In the genomic region with DNA sequence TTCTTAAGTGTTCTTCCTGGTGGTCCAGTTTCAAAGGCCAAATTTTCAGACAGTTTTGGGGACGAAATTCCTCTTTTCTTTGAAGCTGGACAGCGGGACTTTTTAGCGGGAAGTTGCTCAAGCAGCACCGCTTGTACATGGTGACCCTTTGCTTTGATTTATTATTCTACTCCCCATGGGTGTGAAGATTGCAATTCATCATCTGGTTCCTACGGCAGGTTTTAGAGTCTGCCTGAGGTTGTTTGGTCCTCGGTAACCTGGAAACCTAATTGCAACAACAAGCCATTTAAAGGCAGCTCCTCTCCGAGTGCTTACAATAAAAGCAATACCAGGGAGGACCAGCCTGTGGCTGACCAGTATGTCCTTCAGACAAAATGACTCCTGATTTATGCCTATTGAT, we compare ENCODE assay signal across 13 mouse cellular contexts. TPM values are rescaled to one million over a fixed set of nuclear protein-coding genes. Genes with fewer than 3 reads are reported as not detected.
DNase-seq lines count a peak whose midpoint lies in the region; ATAC-seq and TF ChIP-seq lines count a peak whose summit lies in the region.
"Had no signal": no experiment of that assay in that cellular context is flagged by ENCODE, and none has a peak within 500 bp of the region (broad histone marks: within the 10 kb centered on the region; RNA-seq: fewer than 3 reads in every experiment).

No protein-coding gene starts in this region.

- in situ Hi-C loops in Patski (cut with MboI; ENCODE audit: low pct_unique_long_range_greater_than_20kb) = no loop called here

- H3K4me2 ChIP-seq in hindbrain, embryonic 11.5 days (replicated peaks; ENCODE audit: low read depth, low read length) = no peak overlapping the region
- no peak overlapping the region for H3K4me2 ChIP-seq in hindbrain, embryonic 12.5 days (replicated peaks)

- TF ChIP-seq CTCF in Patski (IDR thresholded peaks at IDR 0.05) = no peak

- H3K4me3 ChIP-seq in hindbrain, embryonic 11.5 days (ENCODE audit: low read depth, low read length) = no peak overlapping the region
- H3K4me3 ChIP-seq in hindbrain, embryonic 12.5 days = no peak overlapping the region
- H3K4me3 ChIP-seq: heart, adult 2 months had no signal

- H3K27me3 ChIP-seq in hindbrain, embryonic 11.5 days (ENCODE audit: control insufficient read depth, insufficient read depth, low read length) = no peaks in the 10 kb centered on the region
- no peaks in the 10 kb centered on the region for H3K27me3 ChIP-seq in hindbrain, embryonic 12.5 days
- H3K27me3 ChIP-seq in Patski = no peaks in the 10 kb centered on the region

- H3K4me1 ChIP-seq in hindbrain, embryonic 11.5 days (replicated peaks; ENCODE audit: control insufficient read depth, insufficient read depth, low read length) = no peaks in the 10 kb centered on the region
- no peaks in the 10 kb centered on the region for H3K4me1 ChIP-seq in hindbrain, embryonic 12.5 days

- ATAC-seq in hindbrain, embryonic 11.5 days (ENCODE audit: low FRiP score) = no peak
- ATAC-seq in hindbrain, embryonic 12.5 days (ENCODE audit: low FRiP score) = no peak
- peak; percentile 62 for ATAC-seq in Patski
- ATAC-seq: CD4-positive, CD25-positive, alpha-beta regulatory T cell, adult 4 months had no signal

- H3K9ac ChIP-seq in hindbrain, embryonic 11.5 days (ENCODE audit: low read depth, low read length) = no peak overlapping the region
- H3K9ac ChIP-seq in hindbrain, embryonic 12.5 days = no peak overlapping the region
- H3K9ac ChIP-seq: liver, embryonic 14.5 days had no signal

- POLR2A ChIA-PET in Patski (lab: Charles Lee) = no interaction called here

- no peaks in the 10 kb centered on the region for H3K9me3 ChIP-seq in hindbrain, embryonic 11.5 days (ENCODE audit: control insufficient read depth, low read length)
- H3K9me3 ChIP-seq in hindbrain, embryonic 12.5 days (replicated peaks) = no peaks in the 10 kb centered on the region

- no peak overlapping the region for H3K27ac ChIP-seq in hindbrain, embryonic 11.5 days (ENCODE audit: low read depth, low read length)
- H3K27ac ChIP-seq in hindbrain, embryonic 12.5 days = no peak overlapping the region
- H3K27ac ChIP-seq: heart, adult 2 months; liver, embryonic 14.5 days had no signal

- no peaks in the 10 kb centered on the region for H3K36me3 ChIP-seq in hindbrain, embryonic 11.5 days (ENCODE audit: control insufficient read depth, insufficient read depth, low read length)
- no peaks in the 10 kb centered on the region for H3K36me3 ChIP-seq in hindbrain, embryonic 12.5 days

- DNase-seq in hindbrain, embryonic 11.5 days (ENCODE audit: low spot score) = peak; percentile 35
- DNase-seq in Patski (ENCODE audit: low read depth, low spot score) = no peak
- DNase-seq in embryo, embryonic 10 days (ENCODE audit: low spot score) = peak; percentile 69
- DNase-seq in kidney, postnatal 36 days = peak; percentile 35
- DNase-seq in ovary, adult 18-20 months (ENCODE audit: low spot score) = no peak
- DNase-seq in layer of hippocampus, adult 11-12 months (ENCODE audit: low spot score) = no peak
- DNase-seq: heart, adult 2 months; lung, postnatal 14 days; right cerebral cortex, postnatal 4 days; thymus, postnatal 4 days had no signal

- CTCF ChIA-PET in Patski (lab: Charles Lee) = interaction anchor here (0.8 to 2.5 kb wide), 4 partner anchors 18 to 52 kb away, joined by 3 to 6 read pairs (median 4); no protein-coding TSS in a partner anchor

- WGBS in hindbrain, embryonic 11.5 days = 13% methylated on average over 7 of the region's 7 CpGs
- 11% methylated on average over 7 of the region's 7 CpGs for WGBS in hindbrain, embryonic 12.5 days

RNA-seq across cellular contexts. Expression of gene Dcdc2a, which starts 21.5 kb away (rescaled TPM):
- polyA plus RNA-seq in hindbrain, embryonic 11.5 days (2014; fragmentation: Nextera tagmentation; extraction: Ambion mirVana) = 3.2 and 3.8 TPM in 2 replicates
- 2.1 and 3.6 TPM in 2 replicates for polyA plus RNA-seq in hindbrain, embryonic 12.5 days (2016; fragmentation: Nextera tagmentation; extraction: Ambion mirVana)
- polyA plus RNA-seq in Patski (2021) = 296 TPM
- polyA plus RNA-seq: CD4-positive, CD25-positive, alpha-beta regulatory T cell, adult 4 months had no signal

RNA-seq across cellular contexts. Expression of gene Mrs2, which starts 57.1 kb away (rescaled TPM):
- 24.4 and 30.8 TPM in 2 replicates for polyA plus RNA-seq in hindbrain, embryonic 11.5 days (2014; fragmentation: Nextera tagmentation; extraction: Ambion mirVana)
- polyA plus RNA-seq in hindbrain, embryonic 12.5 days (2016; fragmentation: Nextera tagmentation; extraction: Ambion mirVana) = 26.1 and 31.9 TPM in 2 replicates
- polyA plus RNA-seq in Patski (2021) = 64.2 TPM

Comparison
In these comparisons a context has a peak if more than half of its experiments do, and no peak if none do; other contexts are left out.
1. DNase-seq: peak in hindbrain, embryonic 11.5 days (single experiment), embryo, embryonic 10 days (single experiment) and kidney, postnatal 36 days (2 of 2); none in Patski (single experiment), ovary, adult 18-20 months (single experiment) and layer of hippocampus, adult 11-12 months (single experiment).
2. RNA of gene Dcdc2a, which starts 21.5 kb away (polyA plus RNA-seq): 296 TPM in Patski (single experiment); 3.2 to 3.8 TPM in hindbrain, embryonic 11.5 days and 2.1 to 3.6 TPM in hindbrain, embryonic 12.5 days; every median in the first group is over 10 times any median in the second.